Mouse (Mus musculus) bone marrow, adult 2 months (tissue): ENCODE data around the gene Rassf8. TPM values are rescaled to one million over a fixed set of nuclear protein-coding genes. Genes with fewer than 3 reads are reported as not detected.

ENCODE experiments used
- H3K27ac ChIP-seq: fragments of 200-500 bp; 2 replicates; pipeline ENCODE4 v1.5.1; 2012; ENCODE audit warnings: low read depth, mild to moderate bottlenecking, control low read depth, inconsistent platforms, low read length; ENCODE audit not compliant: control insufficient read depth, poor library complexity, insufficient read depth
- H3K4me1 ChIP-seq: fragments of 200-500 bp; 2 replicates; pipeline ENCODE4 v1.6.1; 2011; ENCODE audit warnings: low read length; ENCODE audit not compliant: control insufficient read depth, insufficient read depth
- H3K4me3 ChIP-seq: fragments of 200-500 bp; replicated peaks from 2 replicates; pipeline ENCODE3; 2011; ENCODE audit warnings: mild to moderate bottlenecking, low read depth, low read length, control low read depth; ENCODE audit not compliant: control insufficient read depth
- CTCF ChIP-seq: fragments of 200-500 bp; IDR thresholded peaks from 2 replicates; pipeline ENCODE4 v1.5.1; 2011; ENCODE audit warnings: low read length, control low read depth; ENCODE audit not compliant: control insufficient read depth, insufficient read depth
- POLR2A ChIP-seq: fragments of 200-500 bp; IDR thresholded peaks from 2 replicates; pipeline ENCODE4 v1.6.1; 2011; ENCODE audit warnings: low read depth, mild to moderate bottlenecking, control low read depth, low read length, borderline replicate concordance; ENCODE audit not compliant: control insufficient read depth
- WGBS: fragments of 180-500 bp; shearing (Covaris S2); methylation state at CpG from one replicate; pipeline ENCODE4 v1.1.7; 2018; 5-methylcytosine and 5-hydroxymethylcytosine counted together
- polyA plus RNA-seq: library from polyadenylated mRNA; stranded (reverse); fragments of >200 nt; gene quantifications from 2 replicates; pipeline ENCODE4 v1.2.4, GENCODE M21; 2011; ENCODE audit warnings: low replicate concordance; ENCODE audit not compliant: missing spikeins, insufficient read depth, insufficient read length

Rassf8 gene
- polyA plus RNA-seq, 1 experiment: 3.5 TPM

- TF ChIP-seq POLR2A (0 out of 2 replicates have a peak, but pooled peaks have one; percentile 5), CTCF (no peak)
- H3K4me1 ChIP-seq: no peaks in the 10 kb centered on the region
- H3K4me3 ChIP-seq: peak overlapping the region; percentile 37
- WGBS: under 1% methylated on average over 69 of the region's 69 CpGs
- peak overlapping the region; percentile 36; the same call in 1 of the 2 replicates for H3K27ac ChIP-seq
Observed at GRCm38 (mm10) chr6:145865886-145866851, 119.6 kb downstream of the Rassf8 start.

GRCm38 (mm10) chr6:145867111-145867510, 120.6 kb downstream of the Rassf8 start:
- Histone ChIP-seq H3K4me3 (no peak overlapping the region), H3K4me1 (no peaks in the 10 kb centered on the region), H3K27ac (no peak overlapping the region)
- TF ChIP-seq POLR2A (no peak), CTCF (no peak)
- 62% methylated on average over 3 of the region's 3 CpGs for WGBS

Other genes with a start within 250 kb of the Rassf8 start
- gene Lmntd1, start 132.4 kb upstream of the Rassf8 start, polyA plus RNA-seq: not detected in 2 replicates
- not detected in 2 replicates for gene Tuba3b, start 131.0 kb upstream of the Rassf8 start, polyA plus RNA-seq
- gene Bhlhe41, start 118.8 kb downstream of the Rassf8 start, polyA plus RNA-seq: 2.2 and 4.9 TPM in 2 replicates
- gene Sspn, start 184.9 kb downstream of the Rassf8 start, polyA plus RNA-seq: 1.1 and 2.0 TPM in 2 replicates